Mouse (Mus musculus): ENCODE measurements around the gene Sdc1. TPM values are rescaled to one million over a fixed set of nuclear protein-coding genes. Genes with fewer than 3 reads are reported as not detected.

Gene Sdc1
- total and polyA plus RNA-seq, 2 experiments from 2014 or later: 12.3 to 21.1 TPM

GRCm38 (mm10) chr12:8824995-8825703 is 54.0 kb downstream of the Sdc1 start:
- H3K27me3 ChIP-seq (ENCODE audit: insufficient read depth, low read length): no peaks in the 10 kb centered on the region

GRCm38 (mm10) chr12:8827014-8827715 is 56.0 kb downstream of the Sdc1 start:
- Histone ChIP-seq H3K4me2 (ENCODE audit: low read depth, low read length, poor library complexity, severe bottlenecking) (no peak overlapping the region), H3K4me3 (ENCODE audit: low read depth, low read length) (no peak overlapping the region), H3K9ac (replicated peaks; ENCODE audit: low read length, poor library complexity, severe bottlenecking) (no peak overlapping the region), H3K27me3 (ENCODE audit: insufficient read depth, low read length) (no peaks in the 10 kb centered on the region), H3K4me1 (ENCODE audit: insufficient read depth, low read length) (no peaks in the 10 kb centered on the region), H3K9me3 (ENCODE audit: low read length) (no peaks in the 10 kb centered on the region), H3K36me3 (ENCODE audit: insufficient read depth, low read length) (no peaks in the 10 kb centered on the region), H3K27ac (ENCODE audit: low read depth, low read length) (no peak overlapping the region)
- ATAC-seq (ENCODE audit: low FRiP score) (no peak), DNase-seq (ENCODE audit: low spot score) (no peak)
- WGBS: 90% methylated on average over 9 of the region's 9 CpGs
- TF ChIP-seq CTCF (IDR thresholded peaks at IDR 0.05): no peak

More at GRCm38 (mm10) chr12:8824995-8825703, 54.0 kb downstream of the Sdc1 start:
- H3K9me3 ChIP-seq (ENCODE audit: low read length): no peaks in the 10 kb centered on the region
- ATAC-seq (ENCODE audit: low FRiP score) (no peak), DNase-seq (ENCODE audit: low spot score) (no peak)
- WGBS: 73% methylated on average over 7 of the region's 7 CpGs
- no peak overlapping the region for H3K9ac ChIP-seq (replicated peaks; ENCODE audit: low read length, poor library complexity, severe bottlenecking)
- H3K4me3 ChIP-seq (ENCODE audit: low read depth, low read length): no peak overlapping the region
- no peak overlapping the region for H3K4me2 ChIP-seq (ENCODE audit: low read depth, low read length, poor library complexity, severe bottlenecking)
- H3K4me1 ChIP-seq (ENCODE audit: insufficient read depth, low read length): no peaks in the 10 kb centered on the region
- TF ChIP-seq CTCF (IDR thresholded peaks at IDR 0.05): no peak
- no peaks in the 10 kb centered on the region for H3K36me3 ChIP-seq (ENCODE audit: insufficient read depth, low read length)
- H3K27ac ChIP-seq (ENCODE audit: low read depth, low read length): no peak overlapping the region

GRCm38 (mm10) chr12:8829032-8829660 is 58.0 kb downstream of the Sdc1 start:
- Histone ChIP-seq H3K9me3 (ENCODE audit: low read length) (no peaks in the 10 kb centered on the region), H3K4me2 (ENCODE audit: low read depth, low read length, poor library complexity, severe bottlenecking) (no peak overlapping the region), H3K4me1 (ENCODE audit: insufficient read depth, low read length) (no peaks in the 10 kb centered on the region), H3K36me3 (ENCODE audit: insufficient read depth, low read length) (no peaks in the 10 kb centered on the region), H3K27me3 (ENCODE audit: insufficient read depth, low read length) (no peaks in the 10 kb centered on the region), H3K27ac (ENCODE audit: low read depth, low read length) (no peak overlapping the region), H3K9ac (replicated peaks; ENCODE audit: low read length, poor library complexity, severe bottlenecking) (no peak overlapping the region), H3K4me3 (ENCODE audit: low read depth, low read length) (no peak overlapping the region)
- DNase-seq (ENCODE audit: low spot score) (no peak), ATAC-seq (ENCODE audit: low FRiP score) (no peak)
- TF ChIP-seq CTCF (IDR thresholded peaks at IDR 0.05): no peak
- 79% methylated on average over 13 of the region's 13 CpGs for WGBS

GRCm38 (mm10) chr12:8829661-8830040 is 58.5 kb downstream of the Sdc1 start:
- DNase-seq (ENCODE audit: low spot score) (no peak), ATAC-seq (ENCODE audit: low FRiP score) (no peak)
- H3K4me1 ChIP-seq (ENCODE audit: insufficient read depth, low read length): no peaks in the 10 kb centered on the region
- no peaks in the 10 kb centered on the region for H3K36me3 ChIP-seq (ENCODE audit: insufficient read depth, low read length)
- no peak overlapping the region for H3K4me2 ChIP-seq (ENCODE audit: low read depth, low read length, poor library complexity, severe bottlenecking)
- 89% methylated on average over 5 of the region's 5 CpGs for WGBS
- H3K9me3 ChIP-seq (ENCODE audit: low read length): no peaks in the 10 kb centered on the region
- H3K27ac ChIP-seq (ENCODE audit: low read depth, low read length): no peak overlapping the region
- no peak overlapping the region for H3K4me3 ChIP-seq (ENCODE audit: low read depth, low read length)
- H3K27me3 ChIP-seq (ENCODE audit: insufficient read depth, low read length): no peaks in the 10 kb centered on the region
- H3K9ac ChIP-seq (replicated peaks; ENCODE audit: low read length, poor library complexity, severe bottlenecking): no peak overlapping the region
- no peak for TF ChIP-seq CTCF (IDR thresholded peaks at IDR 0.05)

GRCm38 (mm10) chr12:8830967-8831635 is 60.0 kb downstream of the Sdc1 start:
- no peaks in the 10 kb centered on the region for H3K36me3 ChIP-seq (ENCODE audit: insufficient read depth, low read length)
- no peak for TF ChIP-seq CTCF (IDR thresholded peaks at IDR 0.05)
- no peak overlapping the region for H3K9ac ChIP-seq (replicated peaks; ENCODE audit: low read length, poor library complexity, severe bottlenecking)
- H3K4me1 ChIP-seq (ENCODE audit: insufficient read depth, low read length): no peaks in the 10 kb centered on the region
- no peak overlapping the region for H3K27ac ChIP-seq (ENCODE audit: low read depth, low read length)
- 75% methylated on average over 6 of the region's 6 CpGs for WGBS
- H3K4me3 ChIP-seq (ENCODE audit: low read depth, low read length): no peak overlapping the region
- ATAC-seq (ENCODE audit: low FRiP score) (no peak), DNase-seq (ENCODE audit: low spot score) (peak; percentile 13)
- H3K9me3 ChIP-seq (ENCODE audit: low read length): no peaks in the 10 kb centered on the region
- H3K27me3 ChIP-seq (ENCODE audit: insufficient read depth, low read length): no peaks in the 10 kb centered on the region
- H3K4me2 ChIP-seq (ENCODE audit: low read depth, low read length, poor library complexity, severe bottlenecking): no peak overlapping the region
